Mouse (Mus musculus) spleen, postnatal 4 days (tissue): ENCODE data around the gene Fanca.
"Not testable (repeated sequence)": the region's sequence is repeated elsewhere in the genome, so short reads cannot be mapped to it uniquely, and the experiment has no call there.

Experiments used
- DNase-seq, 2 experiments: peaks; one replicate each; pipeline ENCODE4 v3.0.0; 2022; ENCODE audit warnings: low spot score in 2 of 2

The Fanca gene

GRCm38 (mm10) chr8:123271147-123271546, 47.2 kb downstream of the Fanca start:
- DNase-seq = no peak

GRCm38 (mm10) chr8:123267926-123268656, 50.3 kb downstream of the Fanca start:
- no peak for DNase-seq

- not testable (repeated sequence) for DNase-seq
These were observed 60.8 kb downstream of the Fanca start for GRCm38 (mm10) chr8:123257593-123257992.

DNA sequence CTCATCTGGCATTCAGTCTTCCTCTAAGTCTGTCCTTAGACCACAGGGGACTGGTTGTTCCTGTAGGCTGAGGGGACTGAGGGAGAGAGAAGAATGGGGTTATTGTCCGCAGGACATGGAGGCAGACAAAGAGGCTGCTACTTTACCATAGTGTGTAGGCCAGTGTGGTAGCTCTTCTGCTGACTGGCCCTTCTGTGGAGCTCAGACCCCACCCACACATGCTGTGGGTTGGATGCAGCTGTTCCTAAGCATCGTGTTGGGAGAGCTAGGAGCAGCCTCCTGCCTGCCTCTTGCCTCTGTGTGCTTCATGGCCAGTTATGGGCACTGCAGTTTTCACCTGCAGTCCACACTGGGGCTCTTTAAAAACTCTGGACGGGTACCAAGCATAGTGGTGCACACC, 61.3 kb downstream of the Fanca start:
- DNase-seq = no peak

GRCm38 (mm10) chr8:123255170-123255569, 63.2 kb downstream of the Fanca start:
- DNase-seq = no peak

GRCm38 (mm10) chr8:123254099-123254885, 64.1 kb downstream of the Fanca start, which contains the start of the genes Zfp276 and Vps9d1:
Gene Zfp276 (plus strand): TSS chr8:123254195.
Gene Vps9d1 (minus strand): TSS chr8:123254348.
- peak; percentile 88 to 95 for DNase-seq

- DNase-seq = no peak
These were observed 64.8 kb downstream of the Fanca start for GRCm38 (mm10) chr8:123253451-123254098.

DNA sequence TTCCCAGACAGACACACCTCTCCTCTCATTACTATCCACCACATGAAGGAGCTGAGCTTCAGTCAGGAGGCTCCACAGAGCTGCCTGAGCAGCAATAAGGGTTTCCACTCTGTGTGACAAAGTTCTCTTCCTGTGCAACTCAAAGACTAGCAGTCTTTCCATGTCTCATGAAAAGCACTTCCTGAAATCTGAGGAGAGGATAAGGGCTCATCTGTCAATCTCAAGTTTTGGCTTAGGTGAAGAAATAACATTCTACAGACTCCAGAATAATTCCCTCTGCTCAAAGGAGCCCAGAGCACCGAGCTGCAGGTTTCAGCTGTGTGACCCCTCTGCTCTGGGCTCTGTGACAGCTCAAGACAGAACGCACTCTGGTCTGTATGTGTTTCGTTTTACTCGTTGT, 65.5 kb downstream of the Fanca start:
- no peak for DNase-seq

DNA sequence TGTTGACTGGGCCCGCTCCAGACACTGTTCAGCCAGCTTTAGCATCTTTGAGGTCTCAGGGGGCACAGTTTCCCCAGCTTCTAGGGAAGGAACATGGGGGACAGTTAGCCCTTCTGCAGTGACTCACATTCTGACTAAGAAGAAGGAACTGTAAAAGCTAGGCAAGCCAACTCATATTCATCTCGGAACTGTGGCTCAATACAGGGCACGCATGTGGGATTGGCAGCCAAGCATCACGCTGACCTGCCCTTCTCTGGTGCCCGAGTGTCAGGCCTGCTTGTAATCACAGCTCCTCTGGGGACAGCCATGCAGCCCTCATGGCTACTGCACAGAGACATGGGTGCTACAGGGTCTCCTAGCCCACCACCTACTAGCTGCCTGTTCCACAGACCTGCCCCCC, 67.4 kb downstream of the Fanca start:
- no peak for DNase-seq

DNA sequence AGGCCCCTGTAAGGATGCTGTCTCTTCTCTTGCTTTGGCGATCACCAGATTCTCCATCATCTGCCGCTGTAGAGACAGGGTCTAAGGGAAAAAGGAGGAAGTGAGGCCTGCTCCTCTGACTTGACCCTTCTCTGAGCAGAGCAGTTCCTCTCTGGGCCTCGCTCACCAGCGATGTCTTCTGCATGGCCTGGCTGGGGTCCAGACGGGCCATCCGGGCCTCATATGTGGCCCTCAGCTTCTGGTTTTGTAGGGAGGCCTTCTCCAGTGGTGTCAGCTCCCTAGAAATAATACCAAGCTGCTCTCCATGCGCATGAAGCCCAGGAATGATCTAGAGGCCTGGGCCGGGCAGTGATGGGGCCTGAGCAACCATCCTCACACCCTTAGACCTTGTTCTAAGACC, 69.8 kb downstream of the Fanca start:
- DNase-seq = peak in 1 of 2 experiments; percentile 58

- peak in 1 of 2 experiments; percentile 58 for DNase-seq
These were observed 70.6 kb downstream of the Fanca start for GRCm38 (mm10) chr8:123247748-123248147.

DNA sequence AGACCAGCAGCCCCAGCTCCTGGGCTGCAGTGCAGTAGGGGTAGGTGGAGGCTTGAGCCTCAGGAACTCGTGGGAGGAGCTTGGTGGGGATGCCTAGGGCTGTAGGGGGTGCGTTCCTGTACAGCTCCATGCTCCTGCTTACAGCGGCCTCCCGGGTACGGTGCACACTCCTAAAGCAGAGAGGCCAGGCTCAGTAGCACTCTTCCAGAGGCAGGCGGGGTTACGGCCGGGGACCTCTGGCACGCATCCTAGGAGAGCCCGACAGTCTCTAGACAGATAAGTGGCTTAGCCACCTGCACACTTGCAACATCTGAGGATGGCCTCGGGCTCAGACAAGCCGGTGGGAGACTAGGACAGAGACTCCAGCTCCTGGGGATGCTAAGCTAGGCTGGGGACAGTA, 72.8 kb downstream of the Fanca start:
- DNase-seq = peak in 1 of 2 experiments; percentile 58

DNA sequence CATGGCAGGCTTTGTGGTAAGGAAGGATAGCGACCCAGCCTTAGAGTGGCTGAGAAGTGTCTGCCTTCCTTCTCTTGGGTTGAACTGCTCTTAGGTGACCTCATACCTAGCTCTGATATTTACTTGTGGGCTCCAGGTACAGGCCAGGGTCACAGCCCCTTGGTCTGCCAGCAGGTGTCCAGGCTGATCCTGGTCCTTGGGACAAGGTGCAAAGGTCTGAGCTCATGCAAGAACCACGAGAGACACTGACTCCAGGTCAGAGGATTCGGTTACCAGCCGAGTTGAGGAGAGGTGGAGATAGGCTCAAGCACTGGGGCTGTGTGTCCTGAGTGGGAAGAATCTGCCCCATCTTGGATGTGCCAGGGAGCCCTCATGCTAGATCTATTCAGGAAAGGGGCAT, 74.0 kb downstream of the Fanca start:
- peak in 1 of 2 experiments; percentile 59 for DNase-seq

DNA sequence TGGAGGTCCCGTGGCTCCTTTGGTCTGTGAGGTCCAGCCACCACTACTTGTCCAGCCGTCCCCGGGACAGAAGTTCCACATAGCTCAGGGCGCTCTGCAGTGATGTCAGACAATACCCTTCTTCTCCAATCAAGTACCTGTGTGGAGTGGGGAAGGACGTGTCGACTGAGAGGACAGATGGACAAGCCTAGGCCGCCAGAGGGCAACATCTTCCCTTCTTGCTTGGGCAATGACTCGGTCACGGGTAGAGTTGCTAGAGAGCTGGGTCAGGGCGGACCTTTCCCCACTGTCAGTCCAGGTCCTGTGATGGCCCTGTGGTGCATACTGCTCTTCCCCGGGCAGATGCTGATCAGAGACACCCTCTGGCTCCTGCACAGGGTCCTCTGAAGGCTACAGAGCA, 75.3 kb downstream of the Fanca start:
- DNase-seq = no peak

DNA sequence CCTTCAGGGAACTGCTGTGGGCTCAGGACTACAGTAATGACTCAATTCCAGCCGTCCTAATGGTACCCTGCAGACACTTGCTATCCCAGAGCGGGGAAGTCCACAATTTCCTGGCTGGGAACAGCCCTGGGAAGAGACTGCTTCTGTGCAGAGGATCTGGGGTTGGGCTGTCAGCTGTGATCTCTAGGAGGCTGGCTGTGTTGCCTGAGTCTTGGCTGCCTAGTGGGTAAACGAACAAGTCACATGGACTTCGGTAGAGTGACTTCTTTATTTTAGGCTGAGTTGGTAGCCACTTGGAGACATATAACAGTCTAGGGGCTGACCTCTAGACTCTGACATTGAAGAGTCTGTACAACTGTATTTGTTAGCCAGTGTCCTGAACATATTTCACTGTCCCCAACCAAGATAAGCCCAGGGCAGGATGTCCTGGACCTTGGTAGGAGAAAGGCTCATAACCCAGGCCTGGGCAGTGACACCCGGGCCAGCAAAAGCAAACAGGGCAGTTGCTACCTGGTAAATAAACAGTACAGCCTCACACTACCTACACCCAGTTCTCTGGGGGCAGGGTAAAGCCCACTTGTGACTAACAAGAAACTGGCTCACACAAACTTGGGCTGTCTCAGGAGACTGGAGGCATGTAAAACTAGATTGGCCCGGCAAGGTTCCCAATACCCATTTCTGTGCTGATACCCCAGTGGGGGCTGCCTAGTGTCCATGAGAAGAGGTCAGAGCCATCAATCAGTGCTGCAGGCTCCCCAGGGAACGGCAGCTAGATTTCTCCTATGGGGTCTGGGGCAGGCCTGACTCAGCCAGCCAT, 76.1 kb downstream of the Fanca start:
- DNase-seq = no peak

DNA sequence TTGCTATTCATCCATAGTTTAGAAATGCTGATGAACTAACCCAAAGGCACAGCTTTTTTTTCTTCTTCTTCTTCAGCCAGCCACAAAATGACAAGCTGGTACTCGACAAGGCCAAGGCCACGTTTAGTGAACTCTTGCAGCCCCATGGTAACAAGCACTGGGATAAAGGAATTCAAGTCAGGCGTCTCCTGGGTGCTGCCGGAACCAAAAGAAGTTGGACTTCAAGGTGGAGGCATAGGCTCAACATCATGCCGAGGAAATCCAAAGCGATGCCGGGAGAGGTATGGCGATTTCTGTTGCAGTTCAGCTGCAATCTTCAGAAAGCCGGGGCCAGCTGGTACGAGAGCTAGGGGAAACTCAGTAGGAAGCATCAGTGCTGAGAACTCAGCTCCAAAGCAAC, 79.0 kb downstream of the Fanca start:
- DNase-seq = no peak

GRCm38 (mm10) chr8:123235520-123236497, 82.6 kb downstream of the Fanca start, which contains the start of gene Spata2l:
Gene Spata2l (minus strand): TSS chr8:123236233.
- DNase-seq = peak; percentile 86 to 91

DNA sequence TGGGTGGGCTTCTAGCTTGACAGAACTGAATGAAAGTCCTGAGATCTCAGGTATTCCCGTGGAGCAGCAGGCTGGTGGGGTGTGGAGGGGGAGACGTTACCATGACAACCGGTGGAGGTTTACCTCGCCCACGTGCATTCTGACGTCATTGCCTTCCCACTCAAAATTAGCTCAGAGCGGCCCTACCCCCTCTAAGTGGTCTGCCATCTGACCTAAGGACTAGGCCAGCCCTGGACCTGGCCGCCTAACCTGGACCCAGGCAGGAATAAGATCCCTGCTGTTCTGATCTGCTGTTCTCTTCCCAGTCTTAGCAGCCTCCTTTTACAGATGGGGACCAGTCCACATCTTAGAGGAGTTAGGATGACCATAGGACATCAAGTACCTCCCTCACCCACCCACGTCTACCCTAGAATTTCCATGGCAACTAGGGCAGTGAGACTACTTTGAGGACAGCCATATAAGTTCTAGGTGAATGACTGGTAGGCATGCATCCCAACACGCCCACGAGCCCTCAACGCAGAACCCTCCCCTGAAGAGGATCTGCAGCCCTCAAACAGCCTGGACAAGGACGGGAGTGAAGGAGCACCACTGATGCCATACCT, 83.4 kb downstream of the Fanca start:
- no peak for DNase-seq

GRCm38 (mm10) chr8:123233760-123234159, 84.6 kb downstream of the Fanca start:
- DNase-seq = no peak

GRCm38 (mm10) chr8:123233300-123233699, 85.1 kb downstream of the Fanca start:
- no peak for DNase-seq
